Comparison of ENCODE assay signal across 26 mouse cellular contexts in genomic region chr2:129534886-129535591, GRCm38 (mm10). TPM values are rescaled to one million over a fixed set of nuclear protein-coding genes. Genes with fewer than 3 reads are reported as not detected.
A peak's percentile ranks its signal among the peaks of the same experiment; 100 is the strongest.
DNase-seq lines count a peak whose midpoint lies in the region; ATAC-seq and TF ChIP-seq lines count a peak whose summit lies in the region.
"Had no signal": no experiment of that assay in that cellular context is flagged by ENCODE, and none has a peak within 500 bp of the region (broad histone marks: within the 10 kb centered on the region; RNA-seq: fewer than 3 reads in every experiment).

No protein-coding gene starts in this region.

- H3K27me3 ChIP-seq in hindbrain, postnatal 0 days (ENCODE audit: insufficient read depth, low read length) = no peaks in the 10 kb centered on the region
- H3K27me3 ChIP-seq in hindbrain, embryonic 11.5 days (ENCODE audit: control insufficient read depth, insufficient read depth, low read length) = peaks cover 7% of the 10 kb centered on the region
- no peaks in the 10 kb centered on the region for H3K27me3 ChIP-seq in liver, embryonic 12.5 days (replicated peaks)
- H3K27me3 ChIP-seq in liver, postnatal 0 days (ENCODE audit: insufficient read depth, low read length) = no peaks in the 10 kb centered on the region
- no peaks in the 10 kb centered on the region for H3K27me3 ChIP-seq in embryonic facial prominence, embryonic 12.5 days
- H3K27me3 ChIP-seq: embryonic facial prominence, embryonic 15.5 days; lung, embryonic 15.5 days had no signal

- TF ChIP-seq EP300 in liver, postnatal 0 days (IDR thresholded peaks at IDR 0.05; ENCODE audit: low read depth) = no peak

- no peak overlapping the region for H3K4me3 ChIP-seq in hindbrain, postnatal 0 days (ENCODE audit: low read length)
- no peak overlapping the region for H3K4me3 ChIP-seq in hindbrain, embryonic 11.5 days (ENCODE audit: low read depth, low read length)
- no peak overlapping the region for H3K4me3 ChIP-seq in liver, embryonic 12.5 days
- H3K4me3 ChIP-seq in liver, postnatal 0 days (ENCODE audit: low read depth, low read length) = no peak overlapping the region
- H3K4me3 ChIP-seq in embryonic facial prominence, embryonic 12.5 days = no peak overlapping the region
- H3K4me3 ChIP-seq: embryonic facial prominence, embryonic 15.5 days; lung, embryonic 15.5 days; myocyte had no signal

- DNase-seq in embryo, embryonic 10 days (ENCODE audit: low spot score) = peak; percentile 29
- DNase-seq in embryo, embryonic 10.5 days (ENCODE audit: low spot score) = no peak
- no peak for DNase-seq in hindbrain, postnatal 0 days (ENCODE audit: low spot score)
- DNase-seq in hindbrain, embryonic 11.5 days (ENCODE audit: low spot score) = no peak
- no peak for DNase-seq in liver, postnatal 0 days
- no peak for DNase-seq in thymus, adult 18-20 months
- DNase-seq: adrenal gland, postnatal 14 days; cerebellum, postnatal 36 days; heart, postnatal 4 days; kidney, postnatal 10 days; left cerebral cortex, postnatal 4 days; lung, postnatal 4 days; right cerebral cortex, postnatal 4 days; thymus, postnatal 14 days had no signal

- no peaks in the 10 kb centered on the region for H3K36me3 ChIP-seq in hindbrain, postnatal 0 days (ENCODE audit: insufficient read depth, low read length)
- H3K36me3 ChIP-seq in hindbrain, embryonic 11.5 days (ENCODE audit: control insufficient read depth, insufficient read depth, low read length) = no peaks in the 10 kb centered on the region
- no peaks in the 10 kb centered on the region for H3K36me3 ChIP-seq in liver, embryonic 12.5 days
- no peaks in the 10 kb centered on the region for H3K36me3 ChIP-seq in liver, postnatal 0 days (replicated peaks; ENCODE audit: insufficient read depth, low read length)
- H3K36me3 ChIP-seq in embryonic facial prominence, embryonic 12.5 days = no peaks in the 10 kb centered on the region
- H3K36me3 ChIP-seq: embryonic facial prominence, embryonic 15.5 days; G1E; lung, embryonic 15.5 days had no signal

- H3K4me2 ChIP-seq in hindbrain, postnatal 0 days (ENCODE audit: low read depth, low read length) = no peak overlapping the region
- no peak overlapping the region for H3K4me2 ChIP-seq in hindbrain, embryonic 11.5 days (replicated peaks; ENCODE audit: low read depth, low read length)
- H3K4me2 ChIP-seq in liver, embryonic 12.5 days = no peak overlapping the region
- no peak overlapping the region for H3K4me2 ChIP-seq in liver, postnatal 0 days (ENCODE audit: low read depth, low read length)
- no peak overlapping the region for H3K4me2 ChIP-seq in embryonic facial prominence, embryonic 12.5 days (replicated peaks)
- H3K4me2 ChIP-seq: embryonic facial prominence, embryonic 15.5 days; lung, embryonic 15.5 days had no signal

- H3K4me1 ChIP-seq in hindbrain, postnatal 0 days (ENCODE audit: insufficient read depth, low read length) = peaks cover 10% of the 10 kb centered on the region; the same call in 1 of the 2 replicates
- H3K4me1 ChIP-seq in hindbrain, embryonic 11.5 days (replicated peaks; ENCODE audit: control insufficient read depth, insufficient read depth, low read length) = no peaks in the 10 kb centered on the region
- H3K4me1 ChIP-seq in liver, embryonic 12.5 days = peaks cover 6% of the 10 kb centered on the region; the same call in 1 of the 2 replicates
- 0 out of 2 replicates have a peak, but pooled peaks cover 2% of the 10 kb centered on the region for H3K4me1 ChIP-seq in liver, postnatal 0 days (ENCODE audit: insufficient read depth)
- peaks cover 2% of the 10 kb centered on the region; the same call in 1 of the 2 replicates for H3K4me1 ChIP-seq in embryonic facial prominence, embryonic 12.5 days
- H3K4me1 ChIP-seq: embryonic facial prominence, embryonic 15.5 days; lung, embryonic 15.5 days had no signal

- no peak for TF ChIP-seq CTCF in hindbrain, postnatal 0 days (IDR thresholded peaks at IDR 0.05; ENCODE audit: low read depth)
- no peak for TF ChIP-seq CTCF in liver, postnatal 0 days (IDR thresholded peaks at IDR 0.05; ENCODE audit: low read depth)

- H3K9ac ChIP-seq in hindbrain, postnatal 0 days (replicated peaks; ENCODE audit: low read length) = no peak overlapping the region
- H3K9ac ChIP-seq in hindbrain, embryonic 11.5 days (ENCODE audit: low read depth, low read length) = no peak overlapping the region
- H3K9ac ChIP-seq in liver, embryonic 12.5 days = no peak overlapping the region
- H3K9ac ChIP-seq in liver, postnatal 0 days (replicated peaks) = no peak overlapping the region
- H3K9ac ChIP-seq in embryonic facial prominence, embryonic 12.5 days = no peak overlapping the region
- H3K9ac ChIP-seq: embryonic facial prominence, embryonic 15.5 days; lung, embryonic 15.5 days had no signal

- no peaks in the 10 kb centered on the region for H3K9me3 ChIP-seq in hindbrain, postnatal 0 days (ENCODE audit: low read length)
- H3K9me3 ChIP-seq in hindbrain, embryonic 11.5 days (ENCODE audit: control insufficient read depth, low read length) = no peaks in the 10 kb centered on the region
- H3K9me3 ChIP-seq in liver, embryonic 12.5 days (replicated peaks) = no peaks in the 10 kb centered on the region
- no peaks in the 10 kb centered on the region for H3K9me3 ChIP-seq in liver, postnatal 0 days (ENCODE audit: low read length)
- H3K9me3 ChIP-seq in embryonic facial prominence, embryonic 12.5 days = no peaks in the 10 kb centered on the region
- H3K9me3 ChIP-seq: embryonic facial prominence, embryonic 15.5 days; G1E; lung, embryonic 15.5 days had no signal

- ATAC-seq in hindbrain, postnatal 0 days = peak; percentile 25; the same call in 1 of the 2 replicates
- no peak for ATAC-seq in hindbrain, embryonic 11.5 days (ENCODE audit: low FRiP score)
- ATAC-seq in liver, embryonic 12.5 days = peak; percentile 35; the same call in 1 of the 2 replicates
- ATAC-seq in liver, postnatal 0 days = no peak
- ATAC-seq in embryonic facial prominence, embryonic 12.5 days (ENCODE audit: insufficient number of reproducible peaks, insufficient read depth, low FRiP score, low TSS enrichment) = 0 out of 2 replicates have a peak, but pooled peaks have one; percentile 41

- 48% methylated on average over 5 of the region's 5 CpGs for WGBS in hindbrain, postnatal 0 days
- 41% methylated on average over 5 of the region's 5 CpGs for WGBS in hindbrain, embryonic 11.5 days
- WGBS in liver, embryonic 12.5 days (ENCODE audit: insufficient replicate concordance) = 37% methylated on average over 5 of the region's 5 CpGs
- WGBS in liver, postnatal 0 days (ENCODE audit: insufficient replicate concordance) = 64% methylated on average over 5 of the region's 5 CpGs
- WGBS in embryonic facial prominence, embryonic 12.5 days = 50% methylated on average over 5 of the region's 5 CpGs

- H3K27ac ChIP-seq in hindbrain, postnatal 0 days = no peak overlapping the region
- H3K27ac ChIP-seq in hindbrain, embryonic 11.5 days (ENCODE audit: low read depth, low read length) = no peak overlapping the region
- no peak overlapping the region for H3K27ac ChIP-seq in liver, embryonic 12.5 days
- H3K27ac ChIP-seq in liver, postnatal 0 days (ENCODE audit: low read depth) = no peak overlapping the region
- H3K27ac ChIP-seq in embryonic facial prominence, embryonic 12.5 days = no peak overlapping the region
- H3K27ac ChIP-seq: embryonic facial prominence, embryonic 15.5 days; lung, embryonic 15.5 days had no signal

RNA-seq across cellular contexts. Expression of gene F830045P16Rik, which starts 1.4 kb away (rescaled TPM):
- total RNA-seq in hindbrain, postnatal 0 days (2014; rRNA removed) = not detected in 2 replicates
- not detected in 2 replicates for polyA plus RNA-seq in hindbrain, postnatal 0 days (2015; fragmentation: Nextera tagmentation; extraction: Ambion mirVana)
- polyA plus RNA-seq in hindbrain, embryonic 11.5 days (2014; fragmentation: Nextera tagmentation; extraction: Ambion mirVana) = not detected in 2 replicates
- not detected in 2 replicates for polyA plus RNA-seq in liver, embryonic 12.5 days (2016; fragmentation: Nextera tagmentation; extraction: Ambion mirVana)
- polyA plus RNA-seq in liver, postnatal 0 days (2015; fragmentation: Nextera tagmentation; extraction: Ambion mirVana) = not detected in 2 replicates
- polyA plus RNA-seq in embryonic facial prominence, embryonic 12.5 days (2016; fragmentation: Nextera tagmentation; extraction: Ambion mirVana) = not detected in 2 replicates
- total RNA-seq: adrenal gland, postnatal 14 days; G1E; gastrocnemius, adult 8-10 months; heart, postnatal 4 days; liver, adult 2 months had no signal
- polyA plus RNA-seq: brain, embryonic 14.5 days; G1E; heart, embryonic 14.5 days; liver, adult 2 months; lung, embryonic 15.5 days; myocyte; neural tube, embryonic 14.5 days; stomach, embryonic 16.5 days had no signal

RNA-seq across cellular contexts. Expression of gene Sirpa, which starts 57.6 kb away (rescaled TPM):
- total RNA-seq in hindbrain, postnatal 0 days (2014; rRNA removed) = 87.7 and 135 TPM in 2 replicates
- 35.8 and 37.1 TPM in 2 replicates for polyA plus RNA-seq in hindbrain, postnatal 0 days (2015; fragmentation: Nextera tagmentation; extraction: Ambion mirVana)
- 17.2 and 18.4 TPM in 2 replicates for polyA plus RNA-seq in hindbrain, embryonic 11.5 days (2014; fragmentation: Nextera tagmentation; extraction: Ambion mirVana)
- polyA plus RNA-seq in liver, embryonic 12.5 days (2016; fragmentation: Nextera tagmentation; extraction: Ambion mirVana) = 20.7 and 22.6 TPM in 2 replicates
- 26.9 and 28.1 TPM in 2 replicates for polyA plus RNA-seq in liver, postnatal 0 days (2015; fragmentation: Nextera tagmentation; extraction: Ambion mirVana)
- polyA plus RNA-seq in embryonic facial prominence, embryonic 12.5 days (2016; fragmentation: Nextera tagmentation; extraction: Ambion mirVana) = 23.9 and 24.3 TPM in 2 replicates
- polyA plus RNA-seq: G1E had no signal

Comparison
In these comparisons a context has a peak if more than half of its experiments do, and no peak if none do; other contexts are left out.
1. ATAC-seq: peak in hindbrain, postnatal 0 days (single experiment), liver, embryonic 12.5 days (single experiment) and embryonic facial prominence, embryonic 12.5 days (single experiment); none in hindbrain, embryonic 11.5 days (single experiment) and liver, postnatal 0 days (single experiment).